Mouse (Mus musculus) macrophage (primary cell): ENCODE results near the gene Ppp2r5b. TPM values are rescaled to one million over a fixed set of nuclear protein-coding genes. Genes with fewer than 3 reads are reported as not detected.

Experiments
- H3K27ac ChIP-seq: fragments of 350-480 bp; formaldehyde crosslinking; 2 replicates; pipeline ENCODE4 v1.9.0; 2021
- H3K36me3 ChIP-seq: fragments of 350-480 bp; formaldehyde crosslinking; 2 replicates; pipeline ENCODE4 v1.9.0; 2021; ENCODE audit errors: inconsistent target
- H3K4me3 ChIP-seq: fragments of 350-480 bp; formaldehyde crosslinking; 2 replicates; pipeline ENCODE4 v1.9.0; 2021; ENCODE audit errors: inconsistent target
- H3K79me2 ChIP-seq: fragments of 350-480 bp; formaldehyde crosslinking; 2 replicates; pipeline ENCODE4 v1.9.0; 2021; ENCODE audit errors: inconsistent target
- WGBS: methylation state at CpG from one replicate; pipeline ENCODE4 v1.1.7; 2026; ENCODE audit warnings: inconsistent platforms; ENCODE audit not compliant: missing documents; 5-methylcytosine and 5-hydroxymethylcytosine counted together
- polyA plus RNA-seq: library from polyadenylated mRNA; stranded (reverse); fragments of 250-400 nt; gene quantifications from 3 replicates; pipeline ENCODE4 v1.2.4, GENCODE M21; 2018; ENCODE audit warnings: inconsistent platforms

Gene Ppp2r5b
- polyA plus RNA-seq, 1 experiment from 2014 or later = 11.2 TPM

GRCm38 (mm10) chr19:6234337-6235083, 1.2 kb downstream of the Ppp2r5b start:
- Histone ChIP-seq H3K79me2 (no peaks in the 10 kb centered on the region), H3K4me3 (peak overlapping the region; percentile 57), H3K27ac (no peak overlapping the region), H3K36me3 (peaks cover 28% of the 10 kb centered on the region; the same call in 1 of the 2 replicates)
- WGBS = 92% methylated on average over 10 of the region's 11 CpGs

- Histone ChIP-seq H3K36me3 (peaks cover 37% of the 10 kb centered on the region; the same call in 1 of the 2 replicates), H3K27ac (no peak overlapping the region), H3K79me2 (no peaks in the 10 kb centered on the region), H3K4me3 (no peak overlapping the region)
- 81% methylated on average over 16 of the region's 16 CpGs for WGBS
These were observed 2.0 kb downstream of the Ppp2r5b start for GRCm38 (mm10) chr19:6233647-6234046.

GRCm38 (mm10) chr19:6231036-6231435, 4.6 kb downstream of the Ppp2r5b start:
- Histone ChIP-seq H3K27ac (no peak overlapping the region), H3K79me2 (no peaks in the 10 kb centered on the region), H3K4me3 (no peak overlapping the region), H3K36me3 (peaks cover 49% of the 10 kb centered on the region; the same call in 1 of the 2 replicates)
- WGBS = 100% methylated on average over 2 of the region's 2 CpGs

- Histone ChIP-seq H3K79me2 (no peaks in the 10 kb centered on the region), H3K4me3 (no peak overlapping the region), H3K36me3 (peaks cover 49% of the 10 kb centered on the region; the same call in 1 of the 2 replicates), H3K27ac (no peak overlapping the region)
- WGBS = 98% methylated on average over 4 of the region's 4 CpGs
These were observed 5.3 kb downstream of the Ppp2r5b start for GRCm38 (mm10) chr19:6230411-6230810.

- no peak overlapping the region for H3K27ac ChIP-seq
- no peaks in the 10 kb centered on the region for H3K79me2 ChIP-seq
- peaks cover 49% of the 10 kb centered on the region; the same call in 1 of the 2 replicates for H3K36me3 ChIP-seq
- no peak overlapping the region for H3K4me3 ChIP-seq
- WGBS = 88% methylated on average over 4 of the region's 4 CpGs
These were observed 7.8 kb downstream of the Ppp2r5b start for GRCm38 (mm10) chr19:6227864-6228263.

- no peaks in the 10 kb centered on the region for H3K79me2 ChIP-seq
- H3K36me3 ChIP-seq = peaks cover 38% of the 10 kb centered on the region; the same call in 1 of the 2 replicates
- 95% methylated on average over 14 of the region's 14 CpGs for WGBS
- no peak overlapping the region for H3K27ac ChIP-seq
- no peak overlapping the region for H3K4me3 ChIP-seq
These were observed 8.9 kb downstream of the Ppp2r5b start for GRCm38 (mm10) chr19:6226763-6227162.

- Histone ChIP-seq H3K36me3 (peaks cover 32% of the 10 kb centered on the region; the same call in 1 of the 2 replicates), H3K27ac (no peak within 1 kb of the TSS), H3K4me3 (no peak within 1 kb of the TSS), H3K79me2 (no peaks in the 10 kb centered on the region)
- WGBS = 100% methylated on average over 1 of the region's 2 CpGs
These were observed 9.5 kb downstream of the Ppp2r5b start, which contains the start of gene Gpha2 for GRCm38 (mm10) chr19:6226135-6226534. TSS of gene Gpha2 (plus strand) at chr19:6226380.

- Histone ChIP-seq H3K4me3 (no peak overlapping the region), H3K36me3 (no peaks in the 10 kb centered on the region), H3K79me2 (no peaks in the 10 kb centered on the region), H3K27ac (no peak overlapping the region)
- WGBS = 87% methylated on average over 6 of the region's 6 CpGs
These were observed 17.1 kb downstream of the Ppp2r5b start for GRCm38 (mm10) chr19:6218606-6219005.

GRCm38 (mm10) chr19:6216046-6216705, 19.5 kb downstream of the Ppp2r5b start:
- 79% methylated on average over 3 of the region's 6 CpGs for WGBS
- Histone ChIP-seq H3K4me3 (no peak overlapping the region), H3K79me2 (no peaks in the 10 kb centered on the region), H3K36me3 (no peaks in the 10 kb centered on the region), H3K27ac (no peak overlapping the region)

GRCm38 (mm10) chr19:6206716-6207115, 29.0 kb downstream of the Ppp2r5b start:
- WGBS = 86% methylated on average over 5 of the region's 5 CpGs
- Histone ChIP-seq H3K27ac (no peak overlapping the region), H3K36me3 (no peaks in the 10 kb centered on the region), H3K79me2 (no peaks in the 10 kb centered on the region), H3K4me3 (no peak overlapping the region)

GRCm38 (mm10) chr19:6204265-6204664, 31.4 kb downstream of the Ppp2r5b start:
- 86% methylated on average over 2 of the region's 2 CpGs for WGBS
- Histone ChIP-seq H3K79me2 (no peaks in the 10 kb centered on the region), H3K27ac (no peak overlapping the region), H3K36me3 (no peaks in the 10 kb centered on the region), H3K4me3 (no peak overlapping the region)

GRCm38 (mm10) chr19:6184131-6184530, 51.5 kb downstream of the Ppp2r5b start, which contains the start of gene Majin:
TSS of gene Majin (plus strand) at chr19:6184388.
- Histone ChIP-seq H3K36me3 (no peaks in the 10 kb centered on the region), H3K27ac (no peak within 1 kb of the TSS), H3K4me3 (no peak within 1 kb of the TSS), H3K79me2 (no peaks in the 10 kb centered on the region)
- WGBS = 88% methylated on average over 22 of the region's 23 CpGs

- Histone ChIP-seq H3K36me3 (no peaks in the 10 kb centered on the region), H3K4me3 (no peak overlapping the region), H3K79me2 (no peaks in the 10 kb centered on the region), H3K27ac (no peak overlapping the region)
- 11% methylated on average over 3 of the region's 3 CpGs for WGBS
These were observed 53.1 kb downstream of the Ppp2r5b start for GRCm38 (mm10) chr19:6182534-6182933.

- no peak overlapping the region for H3K4me3 ChIP-seq
- H3K79me2 ChIP-seq = no peaks in the 10 kb centered on the region
- WGBS = 23% methylated on average over 5 of the region's 5 CpGs
- no peak overlapping the region for H3K27ac ChIP-seq
- H3K36me3 ChIP-seq = no peaks in the 10 kb centered on the region
These were observed 54.0 kb downstream of the Ppp2r5b start for GRCm38 (mm10) chr19:6181629-6182028.

GRCm38 (mm10) chr19:6178775-6179174, 56.9 kb downstream of the Ppp2r5b start:
- WGBS = 96% methylated on average over 3 of the region's 6 CpGs
- Histone ChIP-seq H3K4me3 (no peak overlapping the region), H3K27ac (no peak overlapping the region), H3K36me3 (no peaks in the 10 kb centered on the region), H3K79me2 (no peaks in the 10 kb centered on the region)
